In genomic region chr4:139074060-139074459, GRCm38 (mm10) we compare ENCODE assay signal across 10 mouse cellular contexts. TPM values are rescaled to one million over a fixed set of nuclear protein-coding genes. Genes with fewer than 3 reads are reported as not detected.
DNase-seq lines count a peak whose midpoint lies in the region; ATAC-seq and TF ChIP-seq lines count a peak whose summit lies in the region.
"Had no signal": no experiment of that assay in that cellular context is flagged by ENCODE, and none has a peak within 500 bp of the region (broad histone marks: within the 10 kb centered on the region; RNA-seq: fewer than 3 reads in every experiment).

No protein-coding gene starts in this region.

- H3K36me3 ChIP-seq in heart, embryonic 10.5 days, result no peaks in the 10 kb centered on the region
- no peaks in the 10 kb centered on the region for H3K36me3 ChIP-seq in stomach, embryonic 14.5 days (ENCODE audit: control insufficient read depth, insufficient read depth, low read length)
- H3K36me3 ChIP-seq in stomach, postnatal 0 days (ENCODE audit: control insufficient read depth, insufficient read depth, low read length), result no peaks in the 10 kb centered on the region
- H3K36me3 ChIP-seq in intestine, embryonic 16.5 days (ENCODE audit: control insufficient read depth, insufficient read depth, low read length), result no peaks in the 10 kb centered on the region

- H3K4me1 ChIP-seq in heart, embryonic 10.5 days, result peaks cover 17% of the 10 kb centered on the region
- peaks cover 7% of the 10 kb centered on the region; the same call in 1 of the 2 replicates for H3K4me1 ChIP-seq in stomach, embryonic 14.5 days (ENCODE audit: control insufficient read depth, insufficient read depth, low read length)
- peaks cover 3% of the 10 kb centered on the region; the same call in 1 of the 2 replicates for H3K4me1 ChIP-seq in stomach, postnatal 0 days (replicated peaks; ENCODE audit: control insufficient read depth, insufficient read depth)
- peaks cover 14% of the 10 kb centered on the region for H3K4me1 ChIP-seq in intestine, embryonic 16.5 days (ENCODE audit: control insufficient read depth, insufficient read depth, low read length)

- H3K27ac ChIP-seq in heart, embryonic 10.5 days, result no peak overlapping the region
- H3K27ac ChIP-seq in stomach, embryonic 14.5 days (ENCODE audit: low read length), result no peak overlapping the region
- no peak overlapping the region for H3K27ac ChIP-seq in stomach, postnatal 0 days (replicated peaks)
- no peak overlapping the region for H3K27ac ChIP-seq in intestine, embryonic 16.5 days (ENCODE audit: low read length)

- no peak overlapping the region for H3K4me2 ChIP-seq in stomach, embryonic 14.5 days (replicated peaks; ENCODE audit: low read depth, low read length)
- no peak overlapping the region; the same call in 1 of the 2 replicates for H3K4me2 ChIP-seq in stomach, postnatal 0 days (replicated peaks; ENCODE audit: low read depth)
- H3K4me2 ChIP-seq in intestine, embryonic 16.5 days (ENCODE audit: low read depth, low read length), result peak overlapping the region; percentile 97; the same call in 1 of the 2 replicates

- no peak for ATAC-seq in stomach, embryonic 14.5 days (ENCODE audit: insufficient number of reproducible peaks, insufficient read depth, low FRiP score, low read depth)
- ATAC-seq in stomach, postnatal 0 days (ENCODE audit: low FRiP score, low TSS enrichment), result no peak
- ATAC-seq in intestine, embryonic 16.5 days, result no peak

- 14% methylated on average over 29 of the region's 29 CpGs for WGBS in heart, embryonic 10.5 days
- WGBS in stomach, embryonic 14.5 days, result 20% methylated on average over 29 of the region's 29 CpGs
- 22% methylated on average over 29 of the region's 29 CpGs for WGBS in stomach, postnatal 0 days
- 20% methylated on average over 29 of the region's 29 CpGs for WGBS in intestine, embryonic 16.5 days

- H3K9ac ChIP-seq in stomach, embryonic 14.5 days (replicated peaks; ENCODE audit: low read depth, low read length), result no peak overlapping the region
- no peak overlapping the region for H3K9ac ChIP-seq in stomach, postnatal 0 days (ENCODE audit: low read length)
- no peak overlapping the region for H3K9ac ChIP-seq in intestine, embryonic 16.5 days (ENCODE audit: low read depth, low read length)

- H3K4me3 ChIP-seq in heart, embryonic 10.5 days, result peak overlapping the region; percentile 67
- peak overlapping the region; percentile 44 for H3K4me3 ChIP-seq in stomach, embryonic 14.5 days (ENCODE audit: low read depth, low read length)
- H3K4me3 ChIP-seq in stomach, postnatal 0 days (ENCODE audit: low read depth, low read length), result no peak overlapping the region
- H3K4me3 ChIP-seq in intestine, embryonic 16.5 days (ENCODE audit: low read length), result peak overlapping the region; percentile 61

- H3K27me3 ChIP-seq in heart, embryonic 10.5 days (ENCODE audit: insufficient read depth, poor library complexity, severe bottlenecking), result peaks cover 89% of the 10 kb centered on the region
- peaks cover 35% of the 10 kb centered on the region for H3K27me3 ChIP-seq in stomach, embryonic 14.5 days (ENCODE audit: control insufficient read depth, insufficient read depth, low read length)
- H3K27me3 ChIP-seq in stomach, postnatal 0 days (ENCODE audit: control insufficient read depth, insufficient read depth, low read length), result peaks cover 7% of the 10 kb centered on the region; the same call in 1 of the 2 replicates
- H3K27me3 ChIP-seq in intestine, embryonic 16.5 days (replicated peaks; ENCODE audit: control insufficient read depth, insufficient read depth, low read length), result peaks cover 43% of the 10 kb centered on the region

- DNase-seq in heart, embryonic 10.5 days (ENCODE audit: low spot score), result no peak
- DNase-seq in heart, adult 9 months (ENCODE audit: low spot score in 2 of 2), result no peak
- no peak for DNase-seq in stomach, postnatal 0 days (ENCODE audit: low spot score)
- no peak for DNase-seq in frontal cortex, postnatal 14 days (ENCODE audit: low spot score in 2 of 2)
- DNase-seq in adrenal gland, postnatal 14 days, result no peak
- no peak for DNase-seq in urinary bladder, postnatal 36 days (ENCODE audit: low spot score in 2 of 2)
- DNase-seq: adrenal gland, postnatal 36 days had no signal

- H3K9me3 ChIP-seq in heart, embryonic 10.5 days, result no peaks in the 10 kb centered on the region
- H3K9me3 ChIP-seq in stomach, embryonic 14.5 days (ENCODE audit: control insufficient read depth, low read depth, low read length), result no peaks in the 10 kb centered on the region
- H3K9me3 ChIP-seq in stomach, postnatal 0 days (ENCODE audit: control insufficient read depth, low read length), result no peaks in the 10 kb centered on the region
- no peaks in the 10 kb centered on the region for H3K9me3 ChIP-seq in intestine, embryonic 16.5 days (ENCODE audit: control insufficient read depth, low read length)

- TF ChIP-seq CTCF in stomach, postnatal 0 days (IDR thresholded peaks at IDR 0.05; ENCODE audit: low read depth), result no peak

- no peak for TF ChIP-seq EP300 in stomach, postnatal 0 days (optimal IDR thresholded peaks at IDR 0.05)

RNA-seq across cellular contexts. Expression of gene Htr6, which starts 1.3 kb away (rescaled TPM):
- not detected in 2 replicates for polyA plus RNA-seq in heart, embryonic 10.5 days (2016; fragmentation: Nextera tagmentation; extraction: Ambion mirVana)
- polyA plus RNA-seq in stomach, embryonic 14.5 days (2014; fragmentation: Nextera tagmentation; extraction: Ambion mirVana), result not detected in 2 replicates
- polyA plus RNA-seq in stomach, postnatal 0 days (2015; fragmentation: Nextera tagmentation; extraction: Ambion mirVana), result 0.05 TPM in 1 of 2 replicates, not detected in the other
- polyA plus RNA-seq in intestine, embryonic 16.5 days (2015; fragmentation: Nextera tagmentation; extraction: Ambion mirVana), result 0.05 TPM in 1 of 2 replicates, not detected in the other
- total RNA-seq in adrenal gland, postnatal 14 days (2021), result 0.15 TPM in 1 of 2 replicates, not detected in the other
- total RNA-seq: monocyte, adult 5-6 weeks had no signal

RNA-seq across cellular contexts. Expression of gene Nbl1, which starts 18.7 kb away (rescaled TPM):
- 6.4 and 7.3 TPM in 2 replicates for polyA plus RNA-seq in heart, embryonic 10.5 days (2016; fragmentation: Nextera tagmentation; extraction: Ambion mirVana)
- polyA plus RNA-seq in stomach, embryonic 14.5 days (2014; fragmentation: Nextera tagmentation; extraction: Ambion mirVana), result 42.9 and 49.7 TPM in 2 replicates
- polyA plus RNA-seq in stomach, postnatal 0 days (2015; fragmentation: Nextera tagmentation; extraction: Ambion mirVana), result 53.6 and 58.9 TPM in 2 replicates
- polyA plus RNA-seq in intestine, embryonic 16.5 days (2015; fragmentation: Nextera tagmentation; extraction: Ambion mirVana), result 38.9 and 43.3 TPM in 2 replicates
- 33.7 and 39.8 TPM in 2 replicates for total RNA-seq in adrenal gland, postnatal 14 days (2021)
- total RNA-seq: monocyte, adult 5-6 weeks had no signal

RNA-seq across cellular contexts. Expression of gene Minos1, which starts 56.9 kb away (rescaled TPM):
- polyA plus RNA-seq in heart, embryonic 10.5 days (2016; fragmentation: Nextera tagmentation; extraction: Ambion mirVana), result 532 and 637 TPM in 2 replicates
- polyA plus RNA-seq in stomach, embryonic 14.5 days (2014; fragmentation: Nextera tagmentation; extraction: Ambion mirVana), result 477 and 482 TPM in 2 replicates
- polyA plus RNA-seq in stomach, postnatal 0 days (2015; fragmentation: Nextera tagmentation; extraction: Ambion mirVana), result 569 and 588 TPM in 2 replicates
- 658 and 660 TPM in 2 replicates for polyA plus RNA-seq in intestine, embryonic 16.5 days (2015; fragmentation: Nextera tagmentation; extraction: Ambion mirVana)
- total RNA-seq in adrenal gland, postnatal 14 days (2021), result 480 and 499 TPM in 2 replicates
